In genomic region chr2:91457656-91458251, GRCm38 (mm10) we compare ENCODE assay signal across 8 mouse cellular contexts. TPM values are rescaled to one million over a fixed set of nuclear protein-coding genes. Genes with fewer than 3 reads are reported as not detected.
DNase-seq lines count a peak whose midpoint lies in the region; ATAC-seq and TF ChIP-seq lines count a peak whose summit lies in the region.

No protein-coding gene starts in this region.

- H3K9ac ChIP-seq in heart, embryonic 14.5 days (ENCODE audit: low read length): peak overlapping the region; percentile 92
- H3K9ac ChIP-seq in limb, embryonic 12.5 days (replicated peaks): peak overlapping the region; percentile 90

- peaks cover 9% of the 10 kb centered on the region for H3K4me1 ChIP-seq in bone marrow macrophage, adult 2 months (ENCODE audit: control insufficient read depth, insufficient read depth, low read length)
- H3K4me1 ChIP-seq in heart, embryonic 14.5 days (ENCODE audit: control insufficient read depth in 2 of 2, insufficient read depth in 2 of 2, low read length in 2 of 2): peaks cover 21 to 42% of the 10 kb centered on the region in 2 experiments
- peaks cover 25% of the 10 kb centered on the region for H3K4me1 ChIP-seq in limb, embryonic 12.5 days (replicated peaks)

- no peaks in the 10 kb centered on the region for H3K36me3 ChIP-seq in heart, embryonic 14.5 days (ENCODE audit: control insufficient read depth, insufficient read depth, low read length)
- 0 out of 2 replicates have a peak, but pooled peaks cover 2% of the 10 kb centered on the region for H3K36me3 ChIP-seq in limb, embryonic 12.5 days

- H3K27ac ChIP-seq in bone marrow macrophage, adult 2 months (ENCODE audit: insufficient read depth, low read depth, low read length): no peak overlapping the region
- peak overlapping the region; percentile 52 to 89 for H3K27ac ChIP-seq in heart, embryonic 14.5 days (replicated peaks in 1 of 2; ENCODE audit: control insufficient read depth in 1 of 2, insufficient read depth in 1 of 2, low read depth in 2 of 2, low read length in 2 of 2)
- H3K27ac ChIP-seq in limb, embryonic 12.5 days: peak overlapping the region; percentile 93

- H3K4me2 ChIP-seq in heart, embryonic 14.5 days (ENCODE audit: low read length): peak overlapping the region; percentile 85
- H3K4me2 ChIP-seq in limb, embryonic 12.5 days: peak overlapping the region; percentile 86

- no peaks in the 10 kb centered on the region for H3K27me3 ChIP-seq in heart, embryonic 14.5 days (ENCODE audit: control insufficient read depth, insufficient read depth, low read length)
- 0 out of 2 replicates have a peak, but pooled peaks cover 2% of the 10 kb centered on the region for H3K27me3 ChIP-seq in limb, embryonic 12.5 days

- TF ChIP-seq CTCF in bone marrow macrophage, adult 2 months (IDR thresholded peaks at IDR 0.05; ENCODE audit: low read depth, low read length): no peak

- H3K4me3 ChIP-seq in bone marrow macrophage, adult 2 months (ENCODE audit: insufficient read depth, low read length): peak overlapping the region; percentile 67
- H3K4me3 ChIP-seq in heart, embryonic 14.5 days (ENCODE audit: control insufficient read depth in 1 of 2, insufficient read depth in 1 of 2, low read depth in 1 of 2, low read length in 2 of 2): peak overlapping the region; percentile 57 to 79
- peak overlapping the region; percentile 87 for H3K4me3 ChIP-seq in limb, embryonic 12.5 days (replicated peaks)

- under 1% methylated on average over 45 of the region's 45 CpGs for WGBS in heart, embryonic 14.5 days
- WGBS in limb, embryonic 12.5 days: under 1% methylated on average over 45 of the region's 45 CpGs

- no peaks in the 10 kb centered on the region for H3K9me3 ChIP-seq in heart, embryonic 14.5 days (ENCODE audit: control insufficient read depth, low read length)
- H3K9me3 ChIP-seq in limb, embryonic 12.5 days: no peaks in the 10 kb centered on the region

- peak; percentile 23 for DNase-seq in right cerebral cortex, postnatal 4 days
- DNase-seq in right cerebral cortex, postnatal 14 days: no peak
- DNase-seq in neural tube, embryonic 10.5 days (ENCODE audit: extremely low spot score, low spot score): peak; percentile 76
- no peak for DNase-seq in spleen, postnatal 10 days (ENCODE audit: low spot score in 2 of 2)
- DNase-seq in cerebellum, adult 9-10 months: no peak

- peak; percentile 37 for ATAC-seq in heart, embryonic 14.5 days (ENCODE audit: insufficient number of reproducible peaks, insufficient read depth, low FRiP score, low read depth)
- ATAC-seq in limb, embryonic 12.5 days (ENCODE audit: insufficient number of reproducible peaks, insufficient read depth, low FRiP score, low TSS enrichment, low read depth): peak; percentile 27; the same call in 1 of the 2 replicates

- no peak for TF ChIP-seq POLR2A in bone marrow macrophage, adult 2 months (IDR thresholded peaks at IDR 0.05; ENCODE audit: borderline replicate concordance, low read depth, low read length)

RNA-seq across cellular contexts. Expression of gene Lrp4, which starts 0.4 kb away (rescaled TPM):
- 3.4 and 3.8 TPM in 2 replicates for polyA plus RNA-seq in bone marrow macrophage, adult 2 months (2012; ENCODE audit: insufficient read depth, insufficient read length, missing spikeins)
- 3.5 and 3.8 TPM in 2 replicates for polyA plus RNA-seq in heart, embryonic 14.5 days (2014; fragmentation: Nextera tagmentation; extraction: Ambion mirVana)
- polyA plus RNA-seq in limb, embryonic 12.5 days (2016; fragmentation: Nextera tagmentation; extraction: Ambion mirVana): 6.2 and 7.2 TPM in 2 replicates

RNA-seq across cellular contexts. Expression of gene 1110051M20Rik, which starts 13.2 kb away (rescaled TPM):
- polyA plus RNA-seq in bone marrow macrophage, adult 2 months (2012; ENCODE audit: insufficient read depth, insufficient read length, missing spikeins): 8.1 and 14.2 TPM in 2 replicates
- polyA plus RNA-seq in heart, embryonic 14.5 days (2014; fragmentation: Nextera tagmentation; extraction: Ambion mirVana): 42.1 and 46.3 TPM in 2 replicates
- 70.2 and 81.5 TPM in 2 replicates for polyA plus RNA-seq in limb, embryonic 12.5 days (2016; fragmentation: Nextera tagmentation; extraction: Ambion mirVana)

Comparison
In these comparisons a context has a peak if more than half of its experiments do, and no peak if none do; other contexts are left out.
1. DNase-seq: peak in right cerebral cortex, postnatal 4 days (single experiment) and neural tube, embryonic 10.5 days (single experiment); none in right cerebral cortex, postnatal 14 days (single experiment), spleen, postnatal 10 days (0 of 2) and cerebellum, adult 9-10 months (single experiment).
2. Peak in every context shown above with its lines, with median percentiles within 50 percentile points of each other: H3K4me3 ChIP-seq.